Mouse (Mus musculus): ENCODE data around the gene Ppp1r37.
A peak's percentile ranks its signal among the peaks of the same experiment; 100 is the strongest.
"Not testable (repeated sequence)": the region's sequence is repeated elsewhere in the genome, so short reads cannot be mapped to it uniquely, and the experiment has no call there.

Gene Ppp1r37

GRCm38 (mm10) chr7:19562643-19563410 is at the start of gene Ppp1r37:
Gene Ppp1r37, minus strand, starts transcription at chr7:19563076.
- DNase-seq (ENCODE audit: low spot score in 2 of 2), result peak in 1 of 2 experiments; percentile 18

GRCm38 (mm10) chr7:19610969-19611368 is 48.1 kb upstream of the Ppp1r37 start:
- DNase-seq (ENCODE audit: low spot score in 2 of 2), result no peak

DNA sequence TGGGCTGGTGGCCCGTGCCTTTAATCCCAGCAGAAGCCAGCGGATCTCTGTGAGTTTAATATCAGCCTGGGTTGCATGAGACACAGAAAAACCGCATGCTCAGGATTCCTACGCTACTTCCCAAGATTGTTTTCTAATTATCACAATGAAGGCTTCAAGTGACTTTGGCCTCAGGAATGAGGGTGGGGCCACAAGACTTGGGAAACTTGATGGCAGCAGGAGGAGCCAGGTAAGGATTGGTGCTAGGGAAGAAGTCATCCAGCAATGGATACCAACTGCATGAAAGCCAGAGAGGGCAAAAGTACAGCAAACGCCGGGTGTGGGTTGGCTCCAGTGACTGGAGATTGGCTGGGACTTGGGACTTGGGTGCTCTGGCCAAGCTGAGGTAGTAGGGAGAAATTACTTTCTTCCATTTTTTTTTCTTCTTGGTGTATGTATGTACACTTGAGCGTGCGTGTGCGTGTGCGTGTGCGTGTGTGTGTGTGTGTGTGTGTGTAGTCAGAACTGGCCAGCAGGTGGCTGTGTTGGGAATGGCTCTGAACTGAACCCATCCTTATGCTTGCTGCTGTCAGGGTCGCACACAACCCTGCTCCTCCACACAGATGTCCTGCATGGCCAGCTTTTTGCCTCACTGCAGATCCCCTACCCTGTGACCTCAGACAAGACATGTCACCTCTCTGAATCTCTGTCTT is 46.9 kb upstream of the Ppp1r37 start:
- no peak for DNase-seq (ENCODE audit: low spot score in 2 of 2)

GRCm38 (mm10) chr7:19607291-19607690 is 44.4 kb upstream of the Ppp1r37 start:
- no peak for DNase-seq (ENCODE audit: low spot score in 2 of 2)

- not testable (repeated sequence) for DNase-seq (ENCODE audit: low spot score in 2 of 2)
Measured at GRCm38 (mm10) chr7:19604606-19605214, 41.8 kb upstream of the Ppp1r37 start.

DNA sequence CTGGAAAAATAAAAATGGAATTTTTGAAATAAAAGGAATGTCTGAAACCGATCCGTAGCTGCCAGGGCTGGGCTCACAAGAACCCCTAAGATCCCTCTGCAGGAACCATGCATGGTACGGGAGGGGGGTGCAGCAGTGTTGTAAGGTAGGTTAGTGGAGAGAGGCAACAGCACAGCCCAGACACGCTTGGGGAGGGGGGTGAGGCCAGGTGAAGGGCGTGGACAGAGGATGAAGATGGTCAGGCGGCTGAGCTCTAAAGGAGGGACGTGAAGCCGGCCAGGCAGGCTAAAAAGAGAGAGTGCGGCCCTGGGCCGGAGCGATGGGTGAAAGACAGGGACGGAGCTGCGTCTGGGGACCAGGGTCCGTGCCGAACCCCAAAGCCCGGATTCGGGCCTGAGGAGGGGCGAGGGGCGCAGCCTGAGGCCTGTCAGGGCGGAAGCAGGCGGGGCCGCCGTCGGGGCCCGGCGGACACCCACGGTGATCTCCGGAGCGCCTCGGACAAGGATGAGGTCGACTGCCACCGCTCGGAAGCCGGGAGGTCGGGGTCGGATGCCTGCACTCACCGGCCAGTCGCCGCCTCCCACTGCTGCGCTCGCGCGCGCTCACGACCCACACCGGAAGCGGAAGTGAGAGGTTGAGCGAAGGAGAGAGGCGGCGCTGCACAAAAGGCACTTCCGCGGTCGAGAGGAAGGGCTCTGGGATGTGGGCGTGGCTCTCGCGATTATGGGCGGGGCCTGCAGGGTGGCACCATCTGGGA is 41.2 kb upstream of the Ppp1r37 start, which contains the start of gene Clasrp:
TSS of gene Clasrp (minus strand) at position 638 of the 757 bp plus-strand sequence.
- peak; percentile 98 to 99 for DNase-seq (ENCODE audit: low spot score in 2 of 2)

GRCm38 (mm10) chr7:19603055-19603454 is 40.2 kb upstream of the Ppp1r37 start:
- no peak for DNase-seq (ENCODE audit: low spot score in 2 of 2)

DNA sequence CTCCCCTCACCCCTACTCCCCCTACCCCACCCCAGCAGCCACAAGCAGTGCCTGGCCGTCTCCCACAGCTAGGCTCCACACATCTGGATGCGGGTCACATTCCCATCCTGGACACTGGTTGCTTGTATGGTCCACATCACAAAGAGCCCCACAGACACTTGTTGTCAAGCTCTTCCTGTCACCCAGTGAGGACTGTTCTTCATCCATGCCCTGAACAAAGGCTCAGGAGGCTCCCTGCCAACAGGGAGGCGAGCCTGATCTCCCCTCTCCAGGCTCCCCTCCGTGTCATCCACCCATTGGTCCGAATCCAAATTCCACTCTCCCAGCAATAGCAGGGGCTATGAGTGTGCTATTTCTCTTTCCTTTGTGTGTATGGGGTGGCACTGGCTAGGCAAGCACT is 37.7 kb upstream of the Ppp1r37 start:
- no peak for DNase-seq (ENCODE audit: low spot score in 2 of 2)

DNA sequence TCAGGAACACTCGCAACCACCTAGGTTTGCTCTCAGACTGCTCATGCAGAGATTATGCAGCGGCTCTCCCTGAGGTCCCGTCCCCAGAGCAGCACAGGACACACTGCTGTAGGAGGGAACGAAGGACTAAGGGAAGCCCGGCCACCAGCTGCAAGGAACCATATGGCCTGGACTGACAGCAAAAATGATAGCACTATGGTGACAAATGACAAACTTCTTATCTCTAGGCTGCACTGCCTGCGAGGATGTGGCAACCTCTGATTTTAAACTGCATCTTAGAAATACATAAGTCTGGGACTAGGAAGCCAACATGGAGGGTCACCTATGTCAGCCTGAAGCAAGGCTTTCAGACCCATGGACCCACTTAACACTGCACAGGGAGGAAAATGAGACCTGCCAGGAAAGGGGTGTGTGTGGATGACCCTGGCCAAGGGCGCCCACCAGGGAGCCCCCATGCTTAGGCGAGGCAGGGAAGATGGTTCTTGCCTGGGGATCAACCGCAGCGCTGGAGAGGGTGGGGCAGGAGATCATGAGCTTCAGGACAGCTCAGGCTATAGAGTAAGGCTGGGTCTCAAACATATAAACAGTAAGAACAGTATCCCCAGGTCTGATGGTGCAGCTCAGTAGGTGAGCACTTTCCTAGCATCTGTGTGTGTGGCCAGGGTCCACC is 30.3 kb upstream of the Ppp1r37 start:
- DNase-seq (ENCODE audit: low spot score in 2 of 2), result no peak

DNA sequence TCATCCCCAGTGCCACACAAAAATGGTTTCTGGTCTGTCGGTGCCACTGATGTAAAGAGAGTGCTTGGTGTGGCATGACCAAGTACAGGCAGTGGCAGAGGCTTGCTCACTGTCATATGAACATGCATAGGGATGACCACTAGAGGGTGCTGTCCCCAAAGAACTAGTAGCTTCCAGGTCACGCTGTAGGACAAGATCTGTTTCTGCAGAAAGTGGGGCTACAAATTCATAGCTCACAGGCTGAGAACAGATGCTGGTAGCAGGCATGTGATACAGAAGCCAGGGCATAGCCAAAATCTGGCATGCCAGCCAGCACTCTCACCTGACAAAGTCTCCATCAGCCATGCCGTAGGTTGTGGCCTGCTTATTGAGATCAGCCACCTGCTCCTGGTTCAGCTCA is 27.0 kb upstream of the Ppp1r37 start:
- peak; percentile 80 to 92 for DNase-seq (ENCODE audit: low spot score in 2 of 2)

- DNase-seq (ENCODE audit: low spot score in 2 of 2), result peak; percentile 74 to 88
Measured at GRCm38 (mm10) chr7:19589207-19589606, 26.3 kb upstream of the Ppp1r37 start.

GRCm38 (mm10) chr7:19586269-19586668 is 23.4 kb upstream of the Ppp1r37 start:
- no peak for DNase-seq (ENCODE audit: low spot score in 2 of 2)

DNA sequence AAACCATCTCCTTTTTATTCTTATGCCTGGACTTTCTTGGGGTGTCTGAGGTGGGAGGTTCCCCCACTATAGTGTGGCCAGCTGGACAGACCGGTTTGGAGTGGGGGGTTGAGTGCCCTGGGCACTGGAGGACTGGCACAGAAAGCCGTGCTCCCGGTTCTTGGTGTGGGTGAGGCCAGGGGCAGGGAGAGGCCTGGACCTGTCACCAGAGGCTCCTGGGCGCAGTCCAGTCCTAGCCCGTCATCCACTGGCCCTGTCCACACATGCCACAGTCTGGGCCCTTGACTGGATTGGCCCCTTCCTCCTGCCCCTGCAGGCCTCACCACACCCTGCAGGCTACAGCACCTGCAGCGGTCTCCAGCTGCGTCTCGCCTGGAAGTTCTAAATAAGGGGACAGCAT is 17.8 kb upstream of the Ppp1r37 start:
- no peak for DNase-seq (ENCODE audit: low spot score in 2 of 2)

GRCm38 (mm10) chr7:19579751-19580150 is 16.9 kb upstream of the Ppp1r37 start:
- DNase-seq (ENCODE audit: low spot score in 2 of 2), result no peak

DNA sequence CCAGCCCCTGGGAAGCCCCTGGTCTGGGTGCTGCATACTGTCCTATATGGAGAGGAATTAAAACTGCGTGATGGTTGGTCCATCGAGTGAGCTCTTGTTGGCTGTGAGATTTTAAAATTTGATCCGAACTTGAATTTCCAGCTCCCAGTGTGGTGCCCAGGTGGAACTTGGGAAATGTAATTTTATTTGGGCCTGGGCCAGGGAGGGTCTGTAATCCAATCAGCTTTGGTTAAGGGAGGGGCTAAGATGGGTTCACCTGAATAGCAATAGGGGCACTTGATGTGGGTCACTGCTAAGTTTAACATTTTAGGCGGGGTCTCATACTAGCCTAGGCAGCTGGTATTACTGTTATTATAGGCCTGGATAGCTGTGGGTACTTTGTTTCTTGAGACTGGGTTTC is 15.6 kb upstream of the Ppp1r37 start:
- no peak for DNase-seq (ENCODE audit: low spot score in 2 of 2)

DNA sequence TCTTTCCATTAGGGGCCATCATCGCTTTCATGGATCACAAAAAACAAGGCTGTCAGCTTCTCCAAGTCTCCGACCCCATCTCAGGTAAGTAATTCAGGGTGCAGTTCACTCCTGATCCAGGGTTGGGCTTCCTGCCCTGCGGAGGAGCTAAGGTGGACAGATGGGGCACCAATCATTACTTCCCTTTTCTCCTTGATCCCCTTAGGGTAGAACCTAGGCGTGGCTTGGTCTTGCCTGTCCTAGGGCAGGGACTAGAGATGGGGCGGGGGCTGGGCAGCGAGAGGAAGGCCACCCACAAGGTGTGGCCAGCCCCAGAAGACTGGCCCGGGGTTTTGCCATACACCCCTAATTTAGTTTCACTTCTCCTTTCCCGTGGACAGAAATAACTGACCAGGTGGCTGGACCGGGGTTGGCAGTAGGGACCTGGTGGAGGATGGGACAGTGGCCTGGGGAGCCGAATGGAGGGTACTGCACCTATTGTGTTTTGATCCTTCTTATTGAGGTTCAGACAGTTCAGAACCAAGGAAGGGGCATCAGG is 15.1 kb upstream of the Ppp1r37 start:
- peak; percentile 60 to 75 for DNase-seq (ENCODE audit: low spot score in 2 of 2)

DNA sequence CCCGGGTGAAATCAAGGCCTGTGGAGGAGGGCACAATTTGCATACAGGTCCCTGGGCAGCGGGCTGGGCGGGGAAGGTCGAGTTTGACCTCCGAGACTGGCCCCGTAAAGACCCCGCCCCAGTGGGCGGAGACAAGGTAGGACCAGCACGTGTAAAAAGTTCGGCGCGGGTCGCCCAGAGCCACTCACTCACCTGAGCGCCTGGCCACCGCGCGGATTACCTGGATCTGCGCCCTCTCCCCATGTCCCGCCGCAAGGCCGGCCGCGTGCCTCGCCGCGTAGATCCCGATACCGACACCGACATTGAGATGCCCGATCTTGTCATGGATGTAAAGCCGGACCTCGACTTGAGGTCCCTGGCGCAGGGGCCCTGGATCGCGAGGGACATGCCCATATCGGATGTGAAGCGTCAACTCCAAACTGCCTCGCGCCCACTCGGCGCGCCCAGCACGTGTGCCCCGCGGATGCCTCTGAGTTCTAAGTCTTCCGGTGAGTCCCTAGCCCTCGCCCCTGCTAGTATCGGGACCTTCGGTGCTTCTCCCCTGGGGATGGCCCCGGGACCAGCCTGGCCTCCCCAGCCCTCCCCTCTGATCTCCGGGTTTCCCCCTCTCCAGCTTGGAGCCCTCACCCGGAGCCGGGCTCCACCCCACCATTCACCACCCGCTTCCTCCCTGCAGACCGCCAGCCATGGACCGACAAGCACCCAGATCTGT is 14.4 kb upstream of the Ppp1r37 start, which contains the start of the genes Zfp296 and Gemin7:
TSS of gene Zfp296 (plus strand) at position 147 of the 712 bp plus-strand sequence.
TSS of gene Gemin7 (minus strand) at position 455 of the 712 bp plus-strand sequence.
- peak; percentile 58 to 78 for DNase-seq (ENCODE audit: low spot score in 2 of 2)

- DNase-seq (ENCODE audit: low spot score in 2 of 2), result no peak
Measured at GRCm38 (mm10) chr7:19575559-19575958, 12.7 kb upstream of the Ppp1r37 start.

DNA sequence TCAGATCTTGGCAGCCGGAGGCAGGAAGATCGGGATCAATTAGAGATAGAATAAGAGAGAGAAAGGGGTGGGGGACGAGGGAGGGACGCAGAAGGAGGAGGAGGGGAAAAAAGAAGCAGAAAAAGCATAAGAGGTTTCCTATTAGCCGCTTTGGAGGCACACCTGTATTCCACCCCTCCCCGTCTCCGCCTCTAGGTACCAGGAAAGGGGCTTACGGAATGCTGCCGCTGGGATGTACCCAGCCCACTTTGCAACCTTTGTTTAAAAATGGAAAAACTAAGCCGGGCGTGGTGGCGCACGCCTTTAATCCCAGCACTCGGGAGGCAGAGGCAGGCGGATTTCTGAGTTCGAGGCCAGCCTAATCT is 10.9 kb upstream of the Ppp1r37 start:
- DNase-seq (ENCODE audit: low spot score in 2 of 2), result no peak

Measured in spleen, postnatal 4 days (tissue).